Mouse (Mus musculus): ENCODE data around the gene Lgr6. TPM values are rescaled to one million over a fixed set of nuclear protein-coding genes. Genes with fewer than 3 reads are reported as not detected.
A peak's percentile ranks its signal among the peaks of the same experiment; 100 is the strongest.
"Not testable (repeated sequence)": the region's sequence is repeated elsewhere in the genome, so short reads cannot be mapped to it uniquely, and the experiment has no call there.

The Lgr6 gene
- polyA plus RNA-seq, 1 experiment: 21.2 TPM

- H3K27ac ChIP-seq (replicated peaks; ENCODE audit: low read depth, low read length): peak overlapping the region; percentile 59
- peak overlapping the region; percentile 23; the same call in 1 of the 2 replicates for H3K4me3 ChIP-seq (ENCODE audit: insufficient read depth, low read depth, low read length)
- H3K4me1 ChIP-seq (ENCODE audit: control insufficient read depth, insufficient read depth, insufficient read length, low read length): no peaks in the 10 kb centered on the region
These were observed 27.9 kb upstream of the Lgr6 start for GRCm38 (mm10) chr1:135132893-135133369.

GRCm38 (mm10) chr1:135132473-135132872, 27.4 kb upstream of the Lgr6 start, which contains the start of gene Ptpn7:
Gene Ptpn7 (plus strand): TSS chr1:135132700.
- H3K27ac ChIP-seq (replicated peaks; ENCODE audit: low read depth, low read length): peak within 1 kb of the TSS; percentile 59
- H3K4me3 ChIP-seq (ENCODE audit: insufficient read depth, low read depth, low read length): peak within 1 kb of the TSS; percentile 23; the same call in 1 of the 2 replicates

GRCm38 (mm10) chr1:135131560-135131959, 26.5 kb upstream of the Lgr6 start:
- Histone ChIP-seq H3K4me3 (ENCODE audit: insufficient read depth, low read depth, low read length) (no peak overlapping the region), H3K4me1 (ENCODE audit: control insufficient read depth, insufficient read depth, insufficient read length, low read length) (no peaks in the 10 kb centered on the region), H3K27ac (replicated peaks; ENCODE audit: low read depth, low read length) (peak overlapping the region; percentile 75; the same call in 1 of the 2 replicates)

More at GRCm38 (mm10) chr1:135132473-135132872, 27.4 kb upstream of the Lgr6 start, which contains the start of gene Ptpn7:
- H3K4me1 ChIP-seq (ENCODE audit: control insufficient read depth, insufficient read depth, insufficient read length, low read length): no peaks in the 10 kb centered on the region

GRCm38 (mm10) chr1:135131034-135131433, 26.0 kb upstream of the Lgr6 start:
- Histone ChIP-seq H3K27ac (replicated peaks; ENCODE audit: low read depth, low read length) (peak overlapping the region; percentile 75; the same call in 1 of the 2 replicates), H3K4me3 (ENCODE audit: insufficient read depth, low read depth, low read length) (no peak overlapping the region), H3K4me1 (ENCODE audit: control insufficient read depth, insufficient read depth, insufficient read length, low read length) (no peaks in the 10 kb centered on the region)

GRCm38 (mm10) chr1:135130376-135131018, 25.4 kb upstream of the Lgr6 start:
- Histone ChIP-seq H3K4me3 (ENCODE audit: insufficient read depth, low read depth, low read length) (no peak overlapping the region), H3K4me1 (ENCODE audit: control insufficient read depth, insufficient read depth, insufficient read length, low read length) (no peaks in the 10 kb centered on the region), H3K27ac (replicated peaks; ENCODE audit: low read depth, low read length) (peak overlapping the region; percentile 30; the same call in 1 of the 2 replicates)

- no peaks in the 10 kb centered on the region for H3K4me1 ChIP-seq (ENCODE audit: control insufficient read depth, insufficient read depth, insufficient read length, low read length)
- no peak overlapping the region for H3K4me3 ChIP-seq (ENCODE audit: insufficient read depth, low read depth, low read length)
- H3K27ac ChIP-seq (replicated peaks; ENCODE audit: low read depth, low read length): no peak overlapping the region
These were observed 24.6 kb upstream of the Lgr6 start for GRCm38 (mm10) chr1:135129543-135130183.

GRCm38 (mm10) chr1:135128986-135129385, 23.9 kb upstream of the Lgr6 start:
- Histone ChIP-seq H3K4me1 (ENCODE audit: control insufficient read depth, insufficient read depth, insufficient read length, low read length) (no peaks in the 10 kb centered on the region), H3K4me3 (ENCODE audit: insufficient read depth, low read depth, low read length) (no peak overlapping the region), H3K27ac (replicated peaks; ENCODE audit: low read depth, low read length) (no peak overlapping the region)

GRCm38 (mm10) chr1:135128011-135128441, 22.9 kb upstream of the Lgr6 start:
- no peak overlapping the region for H3K4me3 ChIP-seq (ENCODE audit: insufficient read depth, low read depth, low read length)
- no peaks in the 10 kb centered on the region for H3K4me1 ChIP-seq (ENCODE audit: control insufficient read depth, insufficient read depth, insufficient read length, low read length)
- no peak overlapping the region for H3K27ac ChIP-seq (replicated peaks; ENCODE audit: low read depth, low read length)

GRCm38 (mm10) chr1:135126443-135127027, 21.5 kb upstream of the Lgr6 start:
- no peak overlapping the region for H3K4me3 ChIP-seq (ENCODE audit: insufficient read depth, low read depth, low read length)

GRCm38 (mm10) chr1:135125990-135126389, 20.9 kb upstream of the Lgr6 start:
- Histone ChIP-seq H3K27ac (replicated peaks; ENCODE audit: low read depth, low read length) (no peak overlapping the region), H3K4me1 (ENCODE audit: control insufficient read depth, insufficient read depth, insufficient read length, low read length) (no peaks in the 10 kb centered on the region), H3K4me3 (ENCODE audit: insufficient read depth, low read depth, low read length) (no peak overlapping the region)

More at GRCm38 (mm10) chr1:135126443-135127027, 21.5 kb upstream of the Lgr6 start:
- Histone ChIP-seq H3K4me1 (ENCODE audit: control insufficient read depth, insufficient read depth, insufficient read length, low read length) (no peaks in the 10 kb centered on the region), H3K27ac (replicated peaks; ENCODE audit: low read depth, low read length) (no peak overlapping the region)

GRCm38 (mm10) chr1:135124573-135125363, 19.7 kb upstream of the Lgr6 start:
- Histone ChIP-seq H3K4me1 (ENCODE audit: control insufficient read depth, insufficient read depth, insufficient read length, low read length) (no peaks in the 10 kb centered on the region), H3K27ac (replicated peaks; ENCODE audit: low read depth, low read length) (no peak overlapping the region), H3K4me3 (ENCODE audit: insufficient read depth, low read depth, low read length) (no peak overlapping the region)

GRCm38 (mm10) chr1:135112661-135113060, 7.6 kb upstream of the Lgr6 start:
- Histone ChIP-seq H3K4me1 (ENCODE audit: control insufficient read depth, insufficient read depth, insufficient read length, low read length) (peaks cover 3% of the 10 kb centered on the region; the same call in 1 of the 2 replicates), H3K27ac (replicated peaks; ENCODE audit: low read depth, low read length) (no peak overlapping the region), H3K4me3 (ENCODE audit: insufficient read depth, low read depth, low read length) (no peak overlapping the region)

GRCm38 (mm10) chr1:135111271-135111670, 6.2 kb upstream of the Lgr6 start:
- H3K4me3 ChIP-seq (ENCODE audit: insufficient read depth, low read depth, low read length); H3K4me1 ChIP-seq (ENCODE audit: control insufficient read depth, insufficient read depth, insufficient read length, low read length); H3K27ac ChIP-seq (replicated peaks; ENCODE audit: low read depth, low read length): not testable (repeated sequence)

- Histone ChIP-seq H3K27ac (replicated peaks; ENCODE audit: low read depth, low read length) (no peak overlapping the region), H3K4me1 (ENCODE audit: control insufficient read depth, insufficient read depth, insufficient read length, low read length) (peaks cover 3% of the 10 kb centered on the region; the same call in 1 of the 2 replicates), H3K4me3 (ENCODE audit: insufficient read depth, low read depth, low read length) (no peak overlapping the region)
These were observed 5.0 kb upstream of the Lgr6 start for GRCm38 (mm10) chr1:135110075-135110474.

Measured in brown adipose tissue, adult 24 weeks (tissue).